Mouse (Mus musculus) testis, adult 2 months (tissue): ENCODE data around the gene Lrrc8a. TPM values are rescaled to one million over a fixed set of nuclear protein-coding genes. Genes with fewer than 3 reads are reported as not detected.

Experiments
- H3K27ac ChIP-seq: fragments of 200-500 bp; 2 replicates; pipeline ENCODE4 v1.5.1; 2012; ENCODE audit warnings: low read depth, low read length; ENCODE audit not compliant: control insufficient read depth, insufficient read depth
- H3K27me3 ChIP-seq: fragments of 200-500 bp; 2 replicates; pipeline ENCODE4 v1.6.1; 2012; ENCODE audit warnings: mild to moderate bottlenecking, low read length, moderate library complexity; ENCODE audit not compliant: control insufficient read depth, insufficient read depth
- H3K36me3 ChIP-seq: fragments of 200-500 bp; 2 replicates; pipeline ENCODE4 v1.6.1; 2012; ENCODE audit warnings: mild to moderate bottlenecking, low read length; ENCODE audit not compliant: control insufficient read depth, insufficient read depth
- H3K4me1 ChIP-seq: fragments of 200-500 bp; 2 replicates; pipeline ENCODE4 v1.6.1; 2012; ENCODE audit warnings: low read length; ENCODE audit not compliant: control insufficient read depth, insufficient read depth
- H3K4me3 ChIP-seq: fragments of 200-500 bp; 2 replicates; pipeline ENCODE4 v1.5.1; 2012; ENCODE audit warnings: low read depth, mild to moderate bottlenecking, low read length, moderate library complexity, mixed read lengths; ENCODE audit not compliant: control insufficient read depth
- CTCF ChIP-seq: fragments of 200-500 bp; IDR thresholded peaks from 2 replicates; pipeline ENCODE4 v1.5.1; 2012; ENCODE audit warnings: low read depth, mild to moderate bottlenecking, inconsistent platforms, low read length, moderate library complexity; ENCODE audit not compliant: control insufficient read depth, insufficient read depth, insufficient replicate concordance
- POLR2A ChIP-seq: fragments of 200-500 bp; IDR thresholded peaks from 2 replicates; pipeline ENCODE4 v1.6.1; 2012; ENCODE audit warnings: low read depth, mild to moderate bottlenecking, inconsistent platforms, low read length, moderate library complexity; ENCODE audit not compliant: control insufficient read depth
- polyA plus RNA-seq: library from polyadenylated mRNA; depleted of rRNA; stranded (reverse); fragments of >200 nt; gene quantifications from 2 replicates; pipeline ENCODE4 v1.2.3, GENCODE M21; 2012; rRNA removed

Gene Lrrc8a
- polyA plus RNA-seq, 1 experiment = 8.8 TPM

- Histone ChIP-seq H3K4me3 (peak within 1 kb of the TSS; percentile 97), H3K27ac (peak within 1 kb of the TSS; percentile 92)
Measured at GRCm38 (mm10) chr2:30286192-30287026, 48.9 kb downstream of the Lrrc8a start, which contains the start of the genes Dolk and Nup188. TSS of gene Dolk (minus strand) at chr2:30286334. TSS of gene Nup188 (plus strand) at chr2:30286397.

GRCm38 (mm10) chr2:30287027-30287373 is 49.5 kb downstream of the Lrrc8a start:
- no peak for TF ChIP-seq CTCF
- no peak for TF ChIP-seq POLR2A
- H3K27me3 ChIP-seq = no peaks in the 10 kb centered on the region
- peaks cover 13% of the 10 kb centered on the region for H3K4me1 ChIP-seq
- peak overlapping the region; percentile 92 for H3K27ac ChIP-seq
- H3K36me3 ChIP-seq = peaks cover 2% of the 10 kb centered on the region; the same call in 1 of the 2 replicates
- peak overlapping the region; percentile 97 for H3K4me3 ChIP-seq

More at GRCm38 (mm10) chr2:30286192-30287026, 48.9 kb downstream of the Lrrc8a start, which contains the start of the genes Dolk and Nup188:
- TF ChIP-seq POLR2A (peak; percentile 97), CTCF (no peak)
- Histone ChIP-seq H3K36me3 (no peaks in the 10 kb centered on the region), H3K27me3 (no peaks in the 10 kb centered on the region), H3K4me1 (peaks cover 13% of the 10 kb centered on the region)

DNA sequence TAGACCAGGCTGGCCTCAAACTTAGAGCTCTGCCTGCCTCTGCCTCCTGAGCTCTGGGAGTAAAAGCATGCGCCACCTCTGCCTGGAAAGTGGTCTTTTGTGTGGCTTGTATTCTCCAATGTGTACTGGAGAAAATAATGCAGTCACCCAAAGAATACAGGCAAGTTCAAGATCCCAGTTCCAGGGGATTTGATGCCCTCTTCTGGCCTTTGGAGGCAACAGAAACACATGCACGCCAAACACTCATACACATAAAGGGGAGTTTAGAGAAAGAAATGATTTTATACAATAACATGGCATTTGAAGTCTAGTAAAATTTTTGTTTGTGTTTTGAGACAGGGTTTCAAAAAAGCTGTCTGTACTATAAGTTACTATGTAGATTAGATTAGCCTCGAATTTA is 62.0 kb downstream of the Lrrc8a start:
- Histone ChIP-seq H3K27me3 (no peaks in the 10 kb centered on the region), H3K4me1 (no peaks in the 10 kb centered on the region), H3K27ac (no peak overlapping the region), H3K36me3 (peaks cover 2% of the 10 kb centered on the region), H3K4me3 (no peak overlapping the region)
- no peak for TF ChIP-seq CTCF
- no peak for TF ChIP-seq POLR2A

- Histone ChIP-seq H3K27me3 (no peaks in the 10 kb centered on the region), H3K4me3 (no peak overlapping the region), H3K27ac (no peak overlapping the region), H3K4me1 (no peaks in the 10 kb centered on the region), H3K36me3 (peaks cover 3% of the 10 kb centered on the region)
- TF ChIP-seq POLR2A = no peak
Measured at GRCm38 (mm10) chr2:30299966-30300365, 62.5 kb downstream of the Lrrc8a start.

DNA sequence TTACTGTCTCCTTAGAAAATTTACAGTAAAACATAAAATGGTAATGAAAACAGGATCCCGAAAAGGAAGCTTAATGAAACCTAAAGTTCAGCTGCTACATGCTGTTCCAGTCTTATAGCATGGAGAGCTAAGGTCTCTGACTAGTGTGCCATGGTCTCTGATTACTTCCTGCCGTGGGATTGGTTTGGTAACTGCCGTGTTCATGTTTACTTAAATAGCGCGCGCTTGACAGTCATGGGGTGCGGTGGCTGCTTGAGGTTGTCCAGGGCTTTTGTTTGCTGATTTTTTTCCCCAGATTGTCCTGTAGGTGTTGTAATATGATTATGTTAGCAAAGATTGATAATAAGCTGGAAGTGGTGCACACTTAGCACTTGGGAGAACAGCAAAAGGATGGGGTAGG is 68.6 kb downstream of the Lrrc8a start:
- Histone ChIP-seq H3K4me3 (no peak overlapping the region), H3K36me3 (peaks cover 6% of the 10 kb centered on the region)

GRCm38 (mm10) chr2:30309351-30309750 is 71.8 kb downstream of the Lrrc8a start:
- no peaks in the 10 kb centered on the region for H3K4me1 ChIP-seq
- H3K36me3 ChIP-seq = peaks cover 7% of the 10 kb centered on the region
- TF ChIP-seq CTCF (no peak), POLR2A (no peak)
- H3K27me3 ChIP-seq = no peaks in the 10 kb centered on the region
- no peak overlapping the region for H3K4me3 ChIP-seq
- no peak overlapping the region for H3K27ac ChIP-seq

More for the DNA sequence above, 68.6 kb downstream of the Lrrc8a start:
- TF ChIP-seq CTCF (no peak), POLR2A (no peak)
- Histone ChIP-seq H3K27me3 (no peaks in the 10 kb centered on the region), H3K27ac (no peak overlapping the region), H3K4me1 (no peaks in the 10 kb centered on the region)

GRCm38 (mm10) chr2:30311481-30311880 is 74.0 kb downstream of the Lrrc8a start:
- no peak overlapping the region for H3K4me3 ChIP-seq
- no peaks in the 10 kb centered on the region for H3K27me3 ChIP-seq
- no peak overlapping the region for H3K27ac ChIP-seq
- peaks cover 6% of the 10 kb centered on the region for H3K36me3 ChIP-seq
- TF ChIP-seq POLR2A = no peak
- TF ChIP-seq CTCF = no peak
- H3K4me1 ChIP-seq = no peaks in the 10 kb centered on the region

Other genes starting within 250 kb of the Lrrc8a start
- gene Wdr34, start 188.8 kb upstream of the Lrrc8a start, polyA plus RNA-seq = 77.0 and 84.3 TPM in 2 replicates
- gene Set, start 180.3 kb upstream of the Lrrc8a start, polyA plus RNA-seq = 32.7 and 38.9 TPM in 2 replicates
- 5.8 and 6.0 TPM in 2 replicates for gene Pkn3, start 160.0 kb upstream of the Lrrc8a start, polyA plus RNA-seq
- gene Zdhhc12, start 144.1 kb upstream of the Lrrc8a start, polyA plus RNA-seq = 156 and 170 TPM in 2 replicates
- 62.3 and 62.4 TPM in 2 replicates for gene Zer1, start 113.1 kb upstream of the Lrrc8a start, polyA plus RNA-seq
- gene Tbc1d13, start 104.0 kb upstream of the Lrrc8a start, polyA plus RNA-seq = 24.4 and 26.2 TPM in 2 replicates
- 2.4 and 2.9 TPM in 2 replicates for gene Endog, start 66.2 kb upstream of the Lrrc8a start, polyA plus RNA-seq
- 149 and 160 TPM in 2 replicates for gene Spout1, start 59.3 kb upstream of the Lrrc8a start, polyA plus RNA-seq
- 16.0 and 16.4 TPM in 2 replicates for gene Kyat1, start 31.9 kb upstream of the Lrrc8a start, polyA plus RNA-seq
- 0.76 and 0.98 TPM in 2 replicates for gene Gm28035, start 2.9 kb downstream of the Lrrc8a start, polyA plus RNA-seq
- 1.8 and 3.0 TPM in 2 replicates for gene Phyhd1, start 28.5 kb downstream of the Lrrc8a start, polyA plus RNA-seq
- not detected in 2 replicates for gene Gm28038, start 43.3 kb downstream of the Lrrc8a start, polyA plus RNA-seq
- gene Dolk, start 48.6 kb downstream of the Lrrc8a start, polyA plus RNA-seq = 6.2 and 6.6 TPM in 2 replicates
- 125 and 135 TPM in 2 replicates for gene Nup188, start 48.7 kb downstream of the Lrrc8a start, polyA plus RNA-seq
- gene Sh3glb2, start 121.6 kb downstream of the Lrrc8a start, polyA plus RNA-seq = 21.8 and 25.3 TPM in 2 replicates
- gene Miga2, start 126.5 kb downstream of the Lrrc8a start, polyA plus RNA-seq = 6.3 and 6.7 TPM in 2 replicates
- 27.3 and 32.6 TPM in 2 replicates for gene Dolpp1, start 154.5 kb downstream of the Lrrc8a start, polyA plus RNA-seq
- gene Crat, start 178.1 kb downstream of the Lrrc8a start, polyA plus RNA-seq = 591 and 623 TPM in 2 replicates
- gene Ptpa, start 178.3 kb downstream of the Lrrc8a start, polyA plus RNA-seq = 87.3 and 106 TPM in 2 replicates
- gene Ier5l, start 236.5 kb downstream of the Lrrc8a start, polyA plus RNA-seq = 2.2 and 2.8 TPM in 2 replicates